Mouse (Mus musculus): ENCODE measurements around the gene Nos2.
A peak's percentile ranks its signal among the peaks of the same experiment; 100 is the strongest.
"Not testable (repeated sequence)": the region's sequence is repeated elsewhere in the genome, so short reads cannot be mapped to it uniquely, and the experiment has no call there.

Nos2 gene

DNA sequence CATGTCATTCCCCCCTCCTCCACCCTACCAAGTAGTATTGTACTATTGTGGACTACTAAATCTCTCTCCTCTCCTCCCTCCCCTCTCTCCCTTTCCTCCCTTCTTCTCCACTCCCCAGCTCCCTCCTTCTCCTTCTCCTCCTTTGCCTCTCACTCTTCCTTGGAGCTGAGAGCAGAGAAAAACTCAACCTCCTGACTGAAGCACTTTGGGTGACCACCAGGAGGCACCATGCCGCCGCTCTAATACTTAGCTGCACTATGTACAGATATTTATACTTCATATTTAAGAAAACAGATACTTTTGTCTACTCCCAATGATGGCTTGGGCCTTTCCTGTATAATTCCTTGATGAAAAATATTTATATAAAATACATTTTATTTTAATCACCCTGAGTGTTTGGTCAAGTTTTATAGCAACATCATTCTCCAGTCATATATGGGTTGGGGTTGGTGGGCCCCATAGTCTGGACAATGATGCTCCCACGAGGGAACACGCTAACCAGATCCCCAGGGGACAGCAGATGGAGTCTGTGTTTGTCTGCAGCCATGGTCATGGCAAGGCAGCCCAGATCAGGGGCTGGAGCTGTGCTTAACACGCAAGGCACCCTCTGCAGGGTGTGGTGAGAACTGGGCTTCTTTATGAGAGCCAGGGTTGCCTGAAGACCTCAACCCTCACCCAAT is 39.4 kb downstream of the Nos2 start:
- peak; percentile 56 for DNase-seq

DNA sequence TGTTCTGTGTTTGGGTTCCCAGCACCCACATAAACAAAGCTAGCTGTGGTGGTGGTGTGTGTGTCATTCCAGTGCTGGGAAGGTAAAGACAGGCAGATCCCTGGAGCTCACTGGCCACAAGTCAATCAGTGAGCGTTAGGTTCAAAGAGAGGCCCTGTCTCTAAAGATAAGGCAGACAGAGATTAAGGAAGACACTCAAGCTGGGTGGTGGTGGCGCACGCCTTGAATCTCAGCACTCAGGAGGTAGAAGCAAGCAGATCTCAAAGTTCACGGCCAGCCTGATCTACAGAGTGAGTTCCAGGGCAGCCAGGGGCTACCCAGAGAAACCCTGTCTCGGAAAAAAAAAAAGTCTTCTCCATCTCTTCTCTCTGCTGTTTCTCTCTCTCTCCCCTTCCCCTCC is 40.6 kb downstream of the Nos2 start:
- no peak for DNase-seq

DNA sequence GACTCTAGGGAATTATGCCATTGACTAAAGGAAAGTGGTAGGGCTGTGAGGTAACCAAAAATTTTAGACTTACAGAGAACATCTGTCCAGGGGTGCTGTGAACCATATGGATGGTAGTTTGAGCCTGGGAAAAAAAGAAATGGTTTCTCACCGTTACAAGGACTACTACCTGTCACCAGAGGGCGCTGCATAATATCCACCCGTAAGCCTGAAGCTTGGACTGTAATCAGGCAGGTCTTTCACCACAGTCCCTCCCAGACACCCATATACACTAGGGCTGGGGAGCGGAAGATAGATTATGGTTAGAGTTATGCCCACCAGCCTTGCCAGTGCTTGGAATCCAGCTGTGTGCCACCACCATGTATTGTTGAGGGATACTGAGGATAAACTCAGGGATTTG is 46.8 kb downstream of the Nos2 start:
- DNase-seq: peak; percentile 74

DNA sequence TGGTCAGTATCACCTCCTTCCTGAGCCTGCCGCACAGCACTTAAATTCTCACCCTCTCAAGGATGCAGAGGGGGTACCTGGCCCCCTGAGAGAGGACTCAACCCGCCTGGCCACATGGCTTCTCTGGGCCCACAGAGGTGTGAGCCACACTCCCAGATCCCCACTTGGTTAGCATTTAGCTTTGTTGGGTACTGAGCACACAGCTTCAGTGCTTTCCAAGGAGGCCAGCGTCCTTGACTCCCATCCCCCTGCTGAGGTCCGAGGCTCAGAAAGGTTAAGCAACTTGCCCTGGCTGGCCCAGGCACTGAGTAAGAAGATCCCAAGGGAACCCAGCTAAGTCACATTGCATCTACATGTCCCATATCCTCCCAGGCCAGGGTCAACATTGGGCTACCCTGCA is 47.5 kb downstream of the Nos2 start:
- DNase-seq: no peak

DNA sequence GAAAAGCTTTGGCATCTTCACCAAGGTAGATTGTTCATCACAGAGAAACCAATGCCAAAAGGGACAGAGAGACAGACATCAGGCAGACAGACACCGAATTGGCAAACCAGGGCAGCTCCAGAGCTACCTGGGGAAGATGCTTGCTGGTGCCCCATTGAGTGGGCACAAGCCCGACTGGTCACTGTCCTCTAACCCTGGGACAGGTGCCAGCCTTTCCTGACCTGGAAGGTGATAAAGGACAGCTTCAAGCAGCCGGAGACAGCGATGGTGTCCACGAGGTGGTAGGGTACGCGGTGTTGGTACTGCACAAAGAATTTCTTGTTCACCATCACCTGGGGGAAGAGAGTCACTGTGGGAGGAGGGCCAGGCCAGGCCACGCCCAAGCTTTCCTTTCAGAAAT is 50.5 kb downstream of the Nos2 start:
- no peak for DNase-seq

DNA sequence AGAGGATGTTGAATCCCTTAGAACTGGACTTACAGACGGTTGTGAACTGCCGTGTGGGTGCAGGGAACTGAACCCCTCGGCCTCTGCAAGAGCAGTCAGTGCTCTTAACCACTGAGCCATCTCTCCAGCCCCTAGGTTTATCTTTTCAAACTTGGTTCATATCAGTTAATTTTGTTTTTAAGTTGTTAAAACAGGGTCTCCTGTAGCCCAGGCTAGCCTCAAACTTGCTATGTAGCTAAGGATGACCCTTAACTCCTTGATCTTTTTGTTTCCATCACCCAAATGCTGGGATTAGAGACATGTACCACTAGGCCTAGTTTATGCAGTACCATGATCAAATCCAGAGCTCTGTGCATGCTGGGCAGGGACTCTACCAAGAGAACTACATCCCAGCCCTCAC is 51.2 kb downstream of the Nos2 start:
- no peak for DNase-seq

DNA sequence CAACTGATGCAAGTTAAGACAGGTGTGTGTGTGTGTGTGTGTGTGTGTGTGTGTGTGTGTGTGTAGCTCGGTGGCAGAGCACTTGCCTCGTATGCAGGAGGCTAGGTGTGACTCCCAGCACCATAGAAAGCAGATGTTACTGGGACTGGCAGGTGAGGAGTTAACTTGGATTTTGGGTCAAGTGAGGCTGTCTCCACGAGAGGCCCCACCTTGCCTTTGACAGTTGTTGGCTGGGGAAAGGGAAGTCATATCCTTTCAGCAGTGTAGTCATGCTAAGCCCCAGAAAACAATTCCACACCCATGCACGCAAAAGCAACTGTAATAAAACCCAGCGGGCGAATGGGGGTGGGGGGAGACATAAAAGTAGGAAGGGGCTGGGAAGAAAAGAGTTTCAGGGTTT is 51.7 kb downstream of the Nos2 start:
- DNase-seq: no peak

DNA sequence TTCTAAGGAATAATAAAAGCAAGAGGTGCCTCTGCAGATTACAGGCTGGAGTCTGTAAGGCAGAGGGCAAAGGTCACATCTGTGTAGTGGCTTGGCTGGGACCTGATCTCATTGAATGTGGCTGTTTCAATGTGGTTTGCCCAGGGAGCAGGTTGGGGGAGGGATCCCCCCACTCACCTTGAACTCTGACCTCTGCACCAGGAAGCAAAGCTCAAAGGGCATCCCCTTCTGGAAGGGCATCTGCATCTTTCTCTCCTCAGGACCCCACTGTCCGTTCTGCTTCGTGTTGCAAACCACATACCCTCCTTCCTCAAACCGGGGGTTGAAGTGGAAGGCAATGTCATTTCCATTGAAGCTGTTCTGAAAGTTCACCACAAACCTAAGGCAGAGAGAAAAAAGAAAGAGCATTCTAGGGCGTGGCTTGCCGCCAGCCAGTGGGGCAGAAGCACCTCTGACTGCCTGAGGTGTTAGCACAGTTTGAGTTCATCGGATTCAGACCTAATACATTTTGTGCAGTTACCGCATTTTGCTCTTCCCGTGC is 52.3 kb downstream of the Nos2 start:
- no peak for DNase-seq

DNA sequence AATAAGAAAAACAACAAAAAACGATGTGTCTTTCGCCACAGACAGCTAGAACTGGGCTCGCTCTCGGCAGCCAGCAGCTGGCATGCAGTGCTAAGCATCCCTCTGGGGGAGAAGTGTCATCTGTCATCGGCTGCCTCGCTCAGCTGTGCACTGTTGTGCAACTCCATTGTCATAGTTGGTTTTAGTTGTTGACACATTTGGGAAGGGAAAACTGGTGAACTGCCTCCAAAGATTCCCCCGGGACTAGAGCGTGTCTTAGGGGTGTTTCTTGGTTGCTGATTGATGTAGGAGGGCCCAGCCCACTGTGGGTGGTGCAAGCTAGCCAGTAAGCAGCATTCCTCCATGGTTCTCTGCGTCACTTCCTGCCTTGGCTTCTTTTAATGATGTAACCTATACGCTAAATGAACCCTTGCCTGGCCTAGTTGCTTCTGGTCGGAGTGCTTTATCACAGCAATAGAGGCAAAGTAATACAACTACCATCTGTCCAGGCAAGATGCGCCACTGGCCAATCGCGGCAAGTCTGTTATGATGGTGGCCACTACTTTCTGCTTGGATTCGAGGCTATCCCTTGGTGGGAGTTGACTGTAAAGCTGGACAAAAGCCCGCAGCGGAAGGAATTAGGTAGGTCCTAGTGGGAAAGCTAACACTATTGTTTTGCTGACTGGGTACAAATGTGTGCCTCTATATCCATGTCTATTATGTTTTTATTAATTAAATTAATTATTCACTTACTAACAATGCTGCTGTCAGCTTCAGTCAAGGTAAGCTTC is 53.0 kb downstream of the Nos2 start:
- peak; percentile 73 for DNase-seq

DNA sequence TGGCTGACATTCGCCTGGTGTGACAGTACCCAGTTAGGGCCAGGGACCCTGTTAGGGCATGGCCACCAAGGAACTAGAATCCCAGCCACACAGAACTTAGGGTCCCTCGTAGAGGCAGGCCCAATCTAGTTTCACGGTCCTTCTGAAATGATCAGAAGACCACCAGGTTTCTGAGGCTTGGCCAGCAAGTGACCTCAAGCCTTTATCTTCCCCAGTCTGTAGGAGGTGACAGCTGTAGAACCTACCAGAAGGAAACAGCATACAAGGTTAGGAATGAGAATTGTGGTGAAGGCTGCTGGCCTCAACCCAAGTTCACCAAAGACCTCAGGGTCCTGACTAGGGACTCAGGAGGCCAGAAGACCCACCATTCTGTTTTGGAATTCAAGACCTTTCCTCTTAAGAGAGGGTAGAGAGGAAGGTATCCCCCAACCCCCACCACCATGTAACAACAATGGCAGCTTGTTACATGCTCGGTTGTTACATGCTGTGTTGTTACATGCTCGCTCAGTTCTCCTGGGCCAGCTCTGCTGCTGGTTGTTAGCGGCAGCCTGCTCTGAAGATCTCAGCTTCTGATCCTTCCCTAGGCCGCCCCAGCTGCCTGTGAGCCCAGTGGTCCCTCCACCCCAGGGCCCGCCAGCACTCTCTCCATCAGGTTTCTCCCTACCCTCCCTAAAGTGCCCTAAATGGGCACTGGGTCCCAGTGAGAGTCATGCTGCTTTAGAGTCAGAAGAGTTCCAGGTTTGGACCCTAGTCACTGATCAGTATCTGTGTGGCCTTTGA is 56.3 kb downstream of the Nos2 start:
- DNase-seq: no peak

DNA sequence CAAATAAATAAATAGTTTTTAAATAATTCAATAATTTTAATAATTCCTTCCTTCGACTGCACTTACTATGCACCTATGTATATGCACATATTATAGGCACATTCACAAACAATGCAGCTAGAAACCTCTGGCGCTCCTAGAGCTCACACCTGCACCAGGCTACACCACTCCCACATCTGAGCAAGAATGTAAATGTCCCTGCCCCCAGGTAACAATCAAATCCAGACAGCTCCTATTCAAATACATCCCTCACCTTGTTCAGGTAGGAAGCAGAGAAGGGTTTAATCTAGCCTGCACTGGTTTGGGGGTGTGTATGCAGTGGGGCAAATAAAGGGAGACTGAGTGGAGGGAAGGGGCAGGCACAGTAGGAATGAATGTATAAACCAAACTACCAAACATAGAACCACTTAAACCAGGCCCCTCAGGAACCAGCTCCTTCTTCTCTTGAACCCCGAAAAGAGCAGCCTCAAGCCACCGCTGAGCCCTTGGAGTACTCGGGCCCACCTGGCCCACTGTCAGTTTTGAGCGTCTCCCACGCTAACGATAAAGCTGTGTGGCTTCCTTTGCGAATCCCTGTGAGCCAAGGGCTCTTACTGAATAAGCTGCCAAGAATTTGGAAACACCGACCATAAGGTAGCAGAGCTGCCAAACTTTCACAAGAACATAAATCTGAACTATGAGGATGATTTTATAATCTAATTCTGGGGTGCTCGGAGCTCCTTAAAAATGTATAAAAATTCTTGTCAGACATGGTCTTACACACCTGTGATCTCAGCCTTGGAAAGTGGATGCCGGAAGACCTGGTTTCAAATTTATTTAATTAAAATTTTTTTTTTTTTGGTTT is 57.8 kb downstream of the Nos2 start:
- DNase-seq: no peak

DNA sequence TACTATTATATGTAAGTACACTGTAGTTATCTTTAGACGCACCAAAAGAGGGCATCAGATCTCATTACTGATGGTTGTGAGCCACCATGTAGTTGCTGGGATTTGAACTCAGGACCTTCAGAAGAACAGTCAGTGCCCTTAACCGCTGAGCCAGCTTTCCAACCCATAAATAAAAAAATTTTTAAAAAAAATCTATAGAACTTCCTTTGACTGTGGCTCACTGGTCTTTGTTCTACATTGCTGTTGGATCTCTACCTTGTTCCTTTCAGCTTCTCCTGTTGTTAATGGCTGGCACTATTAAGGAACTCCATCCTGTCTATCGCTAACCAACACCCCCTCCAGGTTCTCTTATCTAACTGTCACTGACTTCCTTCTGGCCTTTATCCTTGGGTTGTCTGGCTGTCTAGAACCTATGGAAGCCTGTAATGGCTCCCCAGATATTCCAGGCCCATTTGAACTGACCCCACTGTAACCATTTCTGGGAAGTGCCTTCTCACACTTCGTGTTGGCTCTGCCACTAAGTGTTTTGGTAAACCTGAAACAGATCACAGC is 59.6 kb downstream of the Nos2 start:
- no peak for DNase-seq

DNA sequence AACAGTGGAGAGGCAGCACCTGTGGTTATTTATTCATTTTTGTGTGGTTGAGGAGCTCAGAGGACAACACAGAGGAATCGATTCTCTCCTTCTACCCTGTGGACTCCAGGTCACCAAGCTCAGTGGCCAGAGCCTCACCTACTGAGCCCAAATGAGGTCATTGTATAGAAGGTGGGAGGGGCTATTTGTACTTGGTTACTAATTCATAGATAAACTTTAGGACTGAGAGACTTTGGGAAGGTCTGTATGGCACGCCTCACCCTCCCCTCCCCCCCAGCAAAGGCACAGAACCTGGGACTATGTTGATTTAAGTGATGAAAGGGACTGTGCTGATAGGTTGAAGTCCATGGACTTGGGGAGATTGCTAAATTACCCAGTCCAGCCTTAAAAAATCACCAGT is 61.5 kb downstream of the Nos2 start:
- DNase-seq: no peak

DNA sequence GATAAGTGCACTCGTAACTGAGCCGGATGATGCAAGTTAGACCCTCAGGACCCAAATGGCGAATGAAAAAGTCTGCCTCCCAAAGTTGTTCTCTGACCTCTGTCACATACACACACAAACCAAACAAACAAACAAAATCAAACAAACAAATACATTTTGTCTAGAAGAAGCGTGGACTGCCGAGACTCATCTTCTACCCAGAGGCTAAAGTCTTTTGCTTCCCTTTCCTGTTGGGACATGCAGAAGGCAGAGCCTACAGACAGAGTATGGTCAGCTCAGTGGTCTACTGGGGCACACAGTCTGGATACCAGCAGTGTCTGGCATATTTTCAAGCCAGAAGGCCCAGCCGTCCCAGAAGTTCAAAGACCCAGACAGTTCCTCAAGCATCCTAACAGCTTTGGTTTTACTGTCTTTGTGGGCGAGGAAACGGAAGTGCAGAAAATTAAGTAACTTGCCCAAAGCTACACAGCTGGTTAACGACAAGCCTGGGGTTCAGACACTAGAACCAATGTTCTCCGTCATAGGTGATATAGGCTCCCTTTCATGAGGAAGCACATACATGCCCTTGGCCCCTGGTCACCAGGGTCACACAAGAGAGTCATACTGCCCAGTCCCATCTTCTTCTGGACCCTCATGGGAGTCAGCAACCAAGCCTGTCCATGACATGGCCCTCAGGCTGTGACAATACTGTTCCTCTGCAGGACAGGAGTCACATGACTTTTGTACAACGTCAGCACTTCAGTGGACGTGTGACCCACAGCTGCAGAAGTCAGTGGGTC is 62.1 kb downstream of the Nos2 start:
- DNase-seq: no peak

DNA sequence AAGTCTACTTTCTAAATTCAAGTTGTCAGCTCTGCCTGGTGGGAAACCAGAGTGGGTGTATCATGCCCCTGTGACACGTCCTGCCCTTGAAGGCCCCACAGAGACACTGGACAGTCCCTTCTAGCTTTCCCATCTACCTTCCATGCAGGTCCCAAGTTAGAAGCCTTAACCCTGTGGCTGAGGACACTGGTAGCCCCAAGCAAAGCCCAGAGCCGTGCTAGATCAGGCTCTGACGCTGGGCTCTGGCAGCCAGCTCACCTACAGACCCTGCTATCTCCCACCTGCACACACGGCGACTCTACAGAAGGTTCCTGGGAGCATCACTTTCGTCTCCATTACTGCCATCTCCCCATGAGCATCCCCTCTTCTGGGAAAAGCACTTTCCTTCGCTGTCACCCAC is 63.0 kb downstream of the Nos2 start:
- no peak for DNase-seq

DNA sequence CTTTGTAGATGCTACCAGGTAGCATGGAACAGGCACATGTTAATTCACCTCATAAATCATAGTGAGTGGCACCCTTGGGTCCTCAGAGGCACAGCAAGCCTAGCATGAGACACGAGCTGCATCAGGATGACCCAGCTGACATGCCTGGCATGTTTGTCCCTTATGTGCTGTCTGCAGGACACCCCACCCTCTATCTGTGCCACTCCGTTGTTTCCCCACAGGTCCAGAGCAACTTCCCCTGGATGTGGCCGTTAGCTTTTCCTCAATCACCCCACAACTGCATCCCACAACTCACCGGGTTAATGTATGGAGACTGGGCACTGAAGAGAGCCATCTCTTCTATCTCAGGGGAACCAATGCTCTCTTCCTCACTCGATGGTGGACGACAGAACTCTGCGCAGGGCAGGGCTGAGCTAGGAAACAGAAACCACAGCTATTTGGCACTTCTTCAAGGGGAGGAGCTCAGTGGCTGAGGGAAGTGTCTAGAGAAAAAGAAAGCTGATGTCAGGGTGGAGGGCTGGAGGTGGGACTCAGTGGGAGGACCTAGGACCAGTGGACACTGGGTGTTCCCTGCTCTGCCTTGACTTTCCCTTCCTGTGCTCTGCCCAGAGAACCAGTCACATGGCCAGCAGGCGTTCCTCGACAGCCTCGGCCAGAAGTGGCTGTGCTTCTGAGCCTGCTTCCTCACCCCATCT is 64.0 kb downstream of the Nos2 start, which contains the start of gene Lgals9:
Gene Lgals9, minus strand, starts transcription at position 464 of the 695 bp plus-strand sequence.
- peak; percentile 96 for DNase-seq

DNA sequence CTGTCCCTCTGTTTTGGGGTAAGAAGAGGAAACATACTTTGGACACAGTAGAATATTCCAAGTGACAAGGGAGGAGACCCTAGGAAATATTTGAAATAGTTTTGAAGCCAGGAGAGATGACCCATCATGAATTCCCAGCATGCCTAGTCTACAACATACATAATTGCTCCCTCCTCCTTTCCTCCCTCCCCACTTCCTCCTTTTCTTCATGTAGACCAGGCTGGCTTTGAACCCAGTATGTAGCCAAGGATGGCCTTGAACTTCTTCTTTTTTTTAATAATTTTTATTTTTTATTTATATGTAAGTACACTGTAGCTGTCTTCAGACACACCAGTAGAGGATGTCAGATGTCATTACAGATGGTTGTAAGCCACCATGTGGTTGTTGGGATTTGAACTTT is 64.9 kb downstream of the Nos2 start:
- DNase-seq: no peak

DNA sequence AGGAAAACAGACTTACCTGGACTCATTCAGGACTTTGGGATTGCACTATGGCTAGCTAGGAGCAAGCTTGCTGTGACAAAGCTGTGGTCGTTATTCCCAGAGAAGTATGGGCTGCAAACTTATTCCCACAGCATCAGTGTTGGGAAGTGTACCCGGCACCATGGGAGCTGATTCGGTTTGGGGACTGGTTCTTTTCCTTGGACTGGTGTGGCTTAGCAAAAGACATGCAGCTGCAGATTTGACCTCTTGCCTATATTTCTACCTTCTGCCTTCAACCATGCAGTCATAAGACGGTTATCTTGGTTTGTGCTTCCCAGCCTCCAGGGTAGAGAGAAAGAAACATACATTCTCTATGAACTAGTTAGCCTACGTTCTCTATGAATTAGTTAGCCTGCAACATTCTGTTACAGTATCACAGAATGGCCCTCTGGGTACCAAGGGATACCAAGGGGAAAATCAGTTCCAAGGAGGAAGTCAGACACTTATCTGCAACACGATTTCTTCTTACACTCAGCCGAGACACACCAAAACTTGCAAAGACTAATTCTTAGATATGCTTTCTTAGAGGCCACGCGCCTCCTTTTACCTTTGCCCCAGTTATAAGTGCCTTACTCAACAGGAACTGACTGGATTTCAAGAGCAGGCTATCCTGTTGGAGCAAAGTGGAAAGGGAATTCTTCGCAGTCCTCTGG is 65.9 kb downstream of the Nos2 start:
- DNase-seq: no peak

DNA sequence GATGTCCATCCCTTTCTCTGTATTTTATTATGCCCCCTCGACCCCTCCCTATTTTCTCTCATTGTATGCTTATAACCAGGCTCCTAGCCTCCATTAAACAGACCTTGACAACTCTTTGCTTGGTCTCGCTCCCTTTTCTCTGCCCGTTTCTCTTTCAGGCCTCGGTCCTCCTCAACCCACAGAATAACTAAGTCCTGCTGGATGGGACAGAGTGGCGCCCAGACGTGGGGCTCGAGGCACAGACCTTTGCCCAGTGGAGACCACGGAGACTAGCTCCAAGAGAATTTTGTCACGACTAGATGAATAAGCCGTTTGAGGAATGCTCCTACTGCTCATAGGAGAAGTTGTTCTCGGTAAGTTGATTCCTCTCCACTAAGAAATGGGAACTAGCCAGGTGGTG is 68.6 kb downstream of the Nos2 start:
- not testable (repeated sequence) for DNase-seq

DNA sequence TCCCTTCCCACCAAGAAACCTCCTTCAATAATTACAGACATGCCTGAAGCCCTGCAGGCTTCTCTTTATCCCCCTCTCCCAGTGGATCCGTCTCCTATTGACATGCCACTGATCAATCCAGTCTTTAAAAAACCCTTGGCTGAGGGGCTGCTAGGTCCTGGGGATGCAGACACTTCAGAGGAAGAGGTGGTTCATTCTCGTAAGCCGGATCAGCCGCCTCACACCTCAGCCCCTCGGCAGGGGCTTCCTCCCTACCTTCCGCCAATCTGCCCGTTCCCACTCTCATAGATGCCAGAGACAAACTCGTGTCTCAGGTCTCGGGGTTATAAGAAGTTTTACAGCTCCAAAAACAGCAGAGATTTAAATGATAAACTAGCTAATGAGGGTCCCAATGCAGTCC is 69.5 kb downstream of the Nos2 start:
- DNase-seq: no peak
